10 mouse cellular contexts compared by ENCODE assay signal in genomic region chr2:37869628-37870027, GRCm38 (mm10).
DNase-seq lines count a peak whose midpoint lies in the region; ATAC-seq and TF ChIP-seq lines count a peak whose summit lies in the region.
"Had no signal": no experiment of that assay in that cellular context is flagged by ENCODE, and none has a peak within 500 bp of the region (broad histone marks: within the 10 kb centered on the region; RNA-seq: fewer than 3 reads in every experiment).

No protein-coding gene starts in this region.

- ATAC-seq in hindbrain, embryonic 13.5 days (ENCODE audit: low FRiP score) = peak; percentile 34; the same call in 1 of the 2 replicates
- peak; percentile 76 for ATAC-seq in midbrain, embryonic 13.5 days
- ATAC-seq: inflammation-experienced regulatory T-cells, adult 6 months had no signal

- TF ChIP-seq POLR2A in brain, embryonic 14.5 days (IDR thresholded peaks at IDR 0.05; ENCODE audit: borderline replicate concordance, extremely low read depth, insufficient read depth, insufficient read length, poor library complexity, severe bottlenecking) = no peak

- peak; percentile 21 for DNase-seq in adrenal gland, postnatal 14 days
- DNase-seq in adrenal gland, postnatal 25 days = no peak
- DNase-seq in brain, embryonic 14.5 days (ENCODE audit: low read depth) = peak; percentile 61
- no peak for DNase-seq in gastrocnemius, postnatal 4 days (ENCODE audit: low spot score in 2 of 2)
- no peak for DNase-seq in gastrocnemius, adult 8-10 months (ENCODE audit: low spot score in 2 of 2)
- DNase-seq in layer of hippocampus, adult 8-10 months (ENCODE audit: low spot score in 2 of 2) = no peak
- DNase-seq: lung, adult 18-20 months had no signal

- no peaks in the 10 kb centered on the region for H3K27me3 ChIP-seq in hindbrain, embryonic 13.5 days
- H3K27me3 ChIP-seq in midbrain, embryonic 13.5 days = no peaks in the 10 kb centered on the region

- H3K36me3 ChIP-seq in hindbrain, embryonic 13.5 days = no peaks in the 10 kb centered on the region
- H3K36me3 ChIP-seq in midbrain, embryonic 13.5 days = no peaks in the 10 kb centered on the region

- TF ChIP-seq CTCF in brain, embryonic 14.5 days (IDR thresholded peaks at IDR 0.05; ENCODE audit: borderline replicate concordance, extremely low read depth, insufficient read depth, insufficient read length) = no peak

- 0 out of 2 replicates have a peak overlapping the region, but pooled peaks have one; percentile 24 for H3K9ac ChIP-seq in hindbrain, embryonic 13.5 days
- no peak overlapping the region for H3K9ac ChIP-seq in midbrain, embryonic 13.5 days (replicated peaks)

- no peak overlapping the region for H3K27ac ChIP-seq in hindbrain, embryonic 13.5 days
- no peak overlapping the region for H3K27ac ChIP-seq in midbrain, embryonic 13.5 days

- no peak overlapping the region for H3K4me3 ChIP-seq in hindbrain, embryonic 13.5 days
- no peak overlapping the region for H3K4me3 ChIP-seq in midbrain, embryonic 13.5 days (replicated peaks)

- H3K9me3 ChIP-seq in hindbrain, embryonic 13.5 days = no peaks in the 10 kb centered on the region
- no peaks in the 10 kb centered on the region for H3K9me3 ChIP-seq in midbrain, embryonic 13.5 days

- H3K4me2 ChIP-seq in hindbrain, embryonic 13.5 days = no peak overlapping the region
- H3K4me2 ChIP-seq in midbrain, embryonic 13.5 days (replicated peaks) = no peak overlapping the region

- H3K4me1 ChIP-seq in hindbrain, embryonic 13.5 days (replicated peaks) = peaks cover 15% of the 10 kb centered on the region
- H3K4me1 ChIP-seq in midbrain, embryonic 13.5 days (replicated peaks) = peaks cover 14% of the 10 kb centered on the region

- 29% methylated on average over 6 of the region's 6 CpGs for WGBS in hindbrain, embryonic 13.5 days
- 28% methylated on average over 6 of the region's 6 CpGs for WGBS in midbrain, embryonic 13.5 days

Comparison
In these comparisons a context has a peak if more than half of its experiments do, and no peak if none do; other contexts are left out.
1. DNase-seq: peak in adrenal gland, postnatal 14 days (single experiment) and brain, embryonic 14.5 days (single experiment); none in adrenal gland, postnatal 25 days (single experiment), gastrocnemius, postnatal 4 days (0 of 2), gastrocnemius, adult 8-10 months (0 of 2) and layer of hippocampus, adult 8-10 months (0 of 2).